Mouse (Mus musculus): ENCODE data around the gene Mecr. TPM values are rescaled to one million over a fixed set of nuclear protein-coding genes. Genes with fewer than 3 reads are reported as not detected.

Mecr gene
- total and polyA plus RNA-seq, 2 experiments: 34.8 to 39.4 TPM

- Histone ChIP-seq H3K36me3 (ENCODE audit: control insufficient read depth, insufficient read depth, low read length) (no peaks in the 10 kb centered on the region), H3K4me3 (ENCODE audit: insufficient read depth, low read depth, low read length) (no peak overlapping the region), H3K4me1 (ENCODE audit: control insufficient read depth, insufficient read depth, low read length) (peaks cover 13% of the 10 kb centered on the region), H3K79me2 (ENCODE audit: control insufficient read depth, insufficient read depth, low read length) (no peaks in the 10 kb centered on the region), H3K27ac (replicated peaks; ENCODE audit: insufficient read depth, low read depth, low read length) (no peak overlapping the region), H3K27me3 (ENCODE audit: control insufficient read depth, insufficient read depth, low read length) (no peaks in the 10 kb centered on the region), H3K9ac (ENCODE audit: low read depth, low read length) (no peak overlapping the region)
- WGBS: 82% methylated on average over 10 of the region's 10 CpGs
- TF ChIP-seq CTCF (IDR thresholded peaks at IDR 0.05; ENCODE audit: low read depth, low read length): no peak
- DNase-seq (ENCODE audit: extremely low read depth, low read depth, low spot score): no peak
Measured at GRCm38 (mm10) chr4:131917010-131917555, 73.8 kb downstream of the Mecr start.

Other genes starting within 250 kb of the Mecr start
- 0.09 and 0.40 TPM in 2 replicates for gene Ptpru, start 5.2 kb upstream of the Mecr start, total RNA-seq (2014; rRNA removed)
- 0.27 and 0.40 TPM in 2 replicates for gene Ptpru, start 5.2 kb upstream of the Mecr start, polyA plus RNA-seq (2012; rRNA removed)
- 14.8 and 15.9 TPM in 2 replicates for gene Srsf4, start 30.1 kb downstream of the Mecr start, total RNA-seq (2014; rRNA removed)
- gene Srsf4, start 30.1 kb downstream of the Mecr start, polyA plus RNA-seq (2012; rRNA removed): 17.2 and 19.0 TPM in 2 replicates
- gene Tmem200b, start 78.3 kb downstream of the Mecr start, total RNA-seq (2014; rRNA removed): 1.7 and 2.4 TPM in 2 replicates
- gene Tmem200b, start 78.3 kb downstream of the Mecr start, polyA plus RNA-seq (2012; rRNA removed): 5.7 and 9.0 TPM in 2 replicates
- 0.09 and 0.20 TPM in 2 replicates for gene Gm10300, start 231.2 kb downstream of the Mecr start, total RNA-seq (2014; rRNA removed)
- 0.04 and 0.13 TPM in 2 replicates for gene Gm10300, start 231.2 kb downstream of the Mecr start, polyA plus RNA-seq (2012; rRNA removed)
- 46.8 and 48.0 TPM in 2 replicates for gene Epb41, start 231.9 kb downstream of the Mecr start, total RNA-seq (2014; rRNA removed)
- gene Epb41, start 231.9 kb downstream of the Mecr start, polyA plus RNA-seq (2012; rRNA removed): 29.6 and 40.7 TPM in 2 replicates